In the genomic region with DNA sequence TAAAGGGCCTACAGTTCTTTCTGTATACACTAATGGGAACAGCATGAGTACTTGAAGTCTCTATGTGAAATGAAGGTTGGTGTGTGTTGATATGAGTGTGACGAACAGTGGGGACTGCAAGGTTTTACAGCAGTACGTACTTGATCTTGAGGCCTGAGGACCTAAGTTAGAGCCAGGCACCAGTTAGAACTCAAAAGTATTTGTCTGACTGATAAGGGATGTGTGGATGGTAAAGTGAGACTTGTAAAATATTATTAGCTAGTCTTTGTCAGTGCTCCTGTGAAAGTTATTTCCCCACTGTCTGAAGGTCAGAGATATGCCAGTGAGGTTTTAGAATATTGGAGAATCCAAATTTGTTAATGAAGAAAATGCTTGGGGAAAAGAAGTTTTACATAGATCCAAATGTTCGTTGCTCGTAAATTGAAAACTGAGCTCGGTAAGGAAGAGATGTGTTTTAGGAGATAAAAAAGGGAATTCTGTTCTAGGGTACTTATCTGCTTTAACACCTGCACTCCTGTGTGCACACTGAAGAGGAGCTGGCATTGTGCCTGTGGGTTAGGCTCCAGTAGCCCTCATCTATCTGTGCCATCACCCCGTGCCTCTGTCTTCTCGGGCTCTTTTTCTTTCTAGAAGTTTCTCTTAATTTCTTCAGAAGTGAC, we compare ENCODE assay signal across 14 mouse cellular contexts. TPM values are rescaled to one million over a fixed set of nuclear protein-coding genes. Genes with fewer than 3 reads are reported as not detected.
DNase-seq lines count a peak whose midpoint lies in the region; ATAC-seq lines count a peak whose summit lies in the region.
"Had no signal": no experiment of that assay in that cellular context is flagged by ENCODE, and none has a peak within 500 bp of the region (broad histone marks: within the 10 kb centered on the region; RNA-seq: fewer than 3 reads in every experiment).

No protein-coding gene starts in this region.

- H3K27me3 ChIP-seq in heart, embryonic 11.5 days (ENCODE audit: control insufficient read depth, insufficient read depth, low read length): no peaks in the 10 kb centered on the region
- no peaks in the 10 kb centered on the region for H3K27me3 ChIP-seq in liver, embryonic 15.5 days
- H3K27me3 ChIP-seq: forebrain, embryonic 13.5 days; limb, embryonic 13.5 days had no signal

- H3K4me1 ChIP-seq in heart, embryonic 11.5 days (ENCODE audit: control insufficient read depth, insufficient read depth, low read length): peaks cover 4% of the 10 kb centered on the region
- peaks cover 63% of the 10 kb centered on the region for H3K4me1 ChIP-seq in liver, embryonic 15.5 days (replicated peaks)
- H3K4me1 ChIP-seq: forebrain, embryonic 13.5 days; limb, embryonic 13.5 days; midbrain, embryonic 10.5 days had no signal

- H3K4me3 ChIP-seq in heart, embryonic 11.5 days (ENCODE audit: low read depth, low read length): no peak overlapping the region
- peak overlapping the region; percentile 19 for H3K4me3 ChIP-seq in liver, embryonic 15.5 days (replicated peaks)
- H3K4me3 ChIP-seq: forebrain, embryonic 13.5 days; limb, embryonic 13.5 days; midbrain, embryonic 10.5 days had no signal

- intact Hi-C loops in heart, postnatal 10 days (cut with DNase I): no loop called here

- H3K4me2 ChIP-seq in heart, embryonic 11.5 days: peak overlapping the region; percentile 3; the same call in 1 of the 2 replicates
- H3K4me2 ChIP-seq in liver, embryonic 15.5 days: peak overlapping the region; percentile 59
- H3K4me2 ChIP-seq: forebrain, embryonic 13.5 days; limb, embryonic 13.5 days had no signal

- H3K27ac ChIP-seq in heart, embryonic 11.5 days (ENCODE audit: low read depth, low read length): peak overlapping the region; percentile 69
- peak overlapping the region; percentile 98 for H3K27ac ChIP-seq in liver, embryonic 15.5 days (replicated peaks)
- H3K27ac ChIP-seq: forebrain, embryonic 13.5 days; limb, embryonic 13.5 days; midbrain, embryonic 10.5 days had no signal

- ATAC-seq in heart, embryonic 11.5 days (replicated peaks; ENCODE audit: insufficient number of reproducible peaks, low FRiP score, low TSS enrichment): peak; percentile 79
- ATAC-seq in liver, embryonic 15.5 days (ENCODE audit: insufficient read depth): peak; percentile 86
- ATAC-seq: forebrain, embryonic 13.5 days had no signal

- H3K9ac ChIP-seq in heart, embryonic 11.5 days (ENCODE audit: low read depth, low read length): no peak overlapping the region
- peak overlapping the region; percentile 56 for H3K9ac ChIP-seq in liver, embryonic 15.5 days
- H3K9ac ChIP-seq: forebrain, embryonic 13.5 days; limb, embryonic 13.5 days had no signal

- 57% methylated on average over 7 of the region's 7 CpGs for WGBS in heart, embryonic 11.5 days (ENCODE audit: insufficient replicate concordance)
- WGBS in liver, embryonic 15.5 days (ENCODE audit: insufficient replicate concordance): 16% methylated on average over 7 of the region's 7 CpGs

- H3K9me3 ChIP-seq in heart, embryonic 11.5 days (replicated peaks; ENCODE audit: control insufficient read depth, low read length): no peaks in the 10 kb centered on the region
- H3K9me3 ChIP-seq in liver, embryonic 15.5 days (replicated peaks): no peaks in the 10 kb centered on the region
- H3K9me3 ChIP-seq: forebrain, embryonic 13.5 days; limb, embryonic 13.5 days; midbrain, embryonic 10.5 days had no signal

- DNase-seq in heart, postnatal 10 days: no peak
- peak; percentile 56 for DNase-seq in spleen, adult 12 weeks (ENCODE audit: low spot score)
- no peak for DNase-seq in spleen, adult 18-20 months
- DNase-seq in layer of hippocampus, postnatal 25 days (ENCODE audit: extremely low spot score in 1 of 2, low spot score in 1 of 2): no peak
- DNase-seq in adrenal gland, postnatal 36 days: no peak
- no peak for DNase-seq in adrenal gland, adult 18-20 months (ENCODE audit: low spot score in 2 of 2)
- DNase-seq: cerebellum, adult 9-10 months; kidney, postnatal 36 days; layer of hippocampus, postnatal 36 days had no signal

- no peaks in the 10 kb centered on the region for H3K36me3 ChIP-seq in heart, embryonic 11.5 days (ENCODE audit: control insufficient read depth, insufficient read depth, low read length)
- H3K36me3 ChIP-seq in liver, embryonic 15.5 days (replicated peaks): no peaks in the 10 kb centered on the region
- H3K36me3 ChIP-seq: limb, embryonic 13.5 days; midbrain, embryonic 10.5 days had no signal

RNA-seq across cellular contexts. Expression of a gene that starts 8.7 kb away (rescaled TPM):
- polyA plus RNA-seq in heart, embryonic 11.5 days (2014; fragmentation: Nextera tagmentation; extraction: Ambion mirVana): 315 and 394 TPM in 2 replicates
- total RNA-seq in heart, postnatal 10 days (2021): 1 to 10 TPM; 6.0 to 8.3 TPM
- polyA plus RNA-seq in liver, embryonic 15.5 days (2015; fragmentation: Nextera tagmentation; extraction: Ambion mirVana): 2,386 and 2,474 TPM in 2 replicates
- 100 to 1,000 TPM; 115 to 135 TPM for total RNA-seq in layer of hippocampus, postnatal 25 days (2021)
- 10 to 100 TPM; 39.6 to 41.8 TPM for total RNA-seq in adrenal gland, postnatal 36 days (2021)
- 10 to 100 TPM; 31.1 to 34.7 TPM for total RNA-seq in adrenal gland, adult 18-20 months (2021)

RNA-seq across cellular contexts. Expression of a gene that starts 14.1 kb away (rescaled TPM):
- polyA plus RNA-seq in heart, embryonic 11.5 days (2014; fragmentation: Nextera tagmentation; extraction: Ambion mirVana): 19.8 and 22.0 TPM in 2 replicates
- total RNA-seq in heart, postnatal 10 days (2021): 100 to 1,000 TPM in 1 of 2 experiments, 10 to 100 TPM in 1; 45.9 to 122 TPM
- 140 and 151 TPM in 2 replicates for polyA plus RNA-seq in liver, embryonic 15.5 days (2015; fragmentation: Nextera tagmentation; extraction: Ambion mirVana)
- under 1 TPM in 1 of 2 experiments, not detected in 1; 0.32 TPM for total RNA-seq in layer of hippocampus, postnatal 25 days (2021)
- 1,000 to 10,000 TPM; 1,377 to 1,854 TPM for total RNA-seq in adrenal gland, postnatal 36 days (2021)
- total RNA-seq in adrenal gland, adult 18-20 months (2021): 1,000 to 10,000 TPM; 1,123 to 3,019 TPM

Comparison
In these comparisons a context has a peak if more than half of its experiments do, and no peak if none do; other contexts are left out.
1. RNA of a gene that starts 14.1 kb away (total RNA-seq): 1,123 to 3,019 TPM in adrenal gland, adult 18-20 months, 1,377 to 1,854 TPM in adrenal gland, postnatal 36 days and 45.9 to 122 TPM in heart, postnatal 10 days; 0.32 TPM in layer of hippocampus, postnatal 25 days; every median in the first group is over 10 times any median in the second.